Mouse (Mus musculus) inflammation-experienced regulatory T-cells, adult 6 months (primary cell): ENCODE data around the gene Fgb. TPM values are rescaled to one million over a fixed set of nuclear protein-coding genes. Genes with fewer than 3 reads are reported as not detected.

Source experiments
- polyA plus RNA-seq, 3 experiments: library from polyadenylated mRNA; unstranded; fragments of 100-300 nt; shearing (Covaris generic); gene quantifications; one replicate each; pipeline ENCODE4 v1.2.1; 2017

Gene Fgb
- polyA plus RNA-seq, 3 experiments from 2014 or later = not detected

Other genes with a start within 250 kb of the Fgb start
- gene Rbm46, start 173.4 kb downstream of the Fgb start, polyA plus RNA-seq = under 1 TPM in 1 of 3 experiments, not detected in 2; 0.28 TPM
- gene Lrat, start 145.9 kb downstream of the Fgb start, polyA plus RNA-seq = not detected
- not detected for gene Fgg, start 42.1 kb downstream of the Fgb start, polyA plus RNA-seq
- gene Fga, start 23.8 kb downstream of the Fgb start, polyA plus RNA-seq = not detected
- gene Plrg1, start 5.7 kb upstream of the Fgb start, polyA plus RNA-seq = 10 to 100 TPM; 53.1 to 55.3 (median 55.0) TPM
- gene Dchs2, start 78.1 kb upstream of the Fgb start, polyA plus RNA-seq = not detected